Mouse (Mus musculus): ENCODE results near the gene Rab38.

Rab38 gene

DNA sequence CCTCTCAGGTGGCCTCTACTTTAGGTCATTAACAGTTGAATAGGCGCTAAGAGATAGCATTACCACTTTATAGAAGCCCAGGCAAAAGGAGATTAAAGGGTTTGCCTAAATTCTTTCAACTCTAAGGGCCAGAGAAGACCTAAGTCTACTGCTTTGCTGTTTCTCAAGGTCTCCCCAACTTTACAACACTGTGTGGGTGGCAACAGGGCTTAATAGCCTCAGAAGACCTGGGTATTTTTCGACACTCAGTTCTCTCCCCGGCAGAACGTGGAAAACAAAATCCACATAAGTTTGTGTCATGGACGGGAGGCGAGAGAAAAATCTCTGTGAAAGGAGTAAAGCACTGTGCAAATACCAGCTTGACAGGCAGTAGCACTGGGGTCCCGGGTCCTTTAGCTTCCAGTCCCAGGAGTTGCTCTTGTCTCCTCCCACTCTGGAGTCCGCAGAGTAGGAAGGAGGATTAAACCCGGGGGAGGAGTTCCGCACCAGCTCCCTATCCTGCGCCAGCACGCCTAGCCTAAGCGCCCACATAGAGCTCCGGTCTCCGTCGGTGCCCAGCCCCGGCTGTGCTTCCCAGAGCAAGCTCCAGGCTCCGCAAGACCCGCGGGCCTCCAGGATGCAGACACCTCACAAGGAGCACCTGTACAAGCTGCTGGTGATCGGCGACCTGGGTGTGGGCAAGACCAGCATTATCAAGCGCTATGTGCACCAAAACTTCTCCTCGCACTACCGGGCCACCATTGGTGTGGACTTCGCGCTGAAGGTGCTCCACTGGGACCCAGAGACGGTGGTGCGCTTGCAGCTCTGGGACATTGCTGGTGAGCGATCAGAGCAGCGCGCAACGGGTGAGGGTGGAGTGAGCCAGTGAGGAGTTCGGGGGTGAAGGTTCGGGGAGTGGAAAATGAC is at the start of gene Rab38:
TSS of gene Rab38 (plus strand) at position 488 of the 906 bp plus-strand sequence.
- peak; percentile 54 for DNase-seq

- peak; percentile 13 for DNase-seq
Measured at GRCm38 (mm10) chr7:88394568-88394967, 35.5 kb upstream of the Rab38 start.

DNA sequence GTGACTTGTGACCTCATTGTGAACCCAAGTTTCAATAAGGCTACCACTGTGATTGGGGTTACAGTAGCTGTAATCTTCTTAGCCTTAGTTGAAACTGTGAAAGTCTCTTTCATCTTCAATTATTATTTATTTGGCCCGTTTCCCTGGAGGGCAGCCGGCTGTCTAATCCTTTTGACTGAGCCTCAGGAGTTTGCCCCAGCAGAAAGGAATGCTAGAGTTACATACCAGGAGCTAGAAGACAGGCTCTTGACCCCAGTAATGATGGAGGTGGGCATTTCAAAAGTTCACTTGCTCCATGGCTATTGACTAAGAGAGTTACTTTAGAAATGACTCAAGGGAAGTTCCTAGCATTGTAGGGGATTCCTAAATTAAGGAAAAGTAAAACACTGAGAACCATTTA is 34.3 kb upstream of the Rab38 start:
- DNase-seq: peak; percentile 4

GRCm38 (mm10) chr7:88405311-88405710 is 24.8 kb upstream of the Rab38 start:
- DNase-seq: no peak

DNA sequence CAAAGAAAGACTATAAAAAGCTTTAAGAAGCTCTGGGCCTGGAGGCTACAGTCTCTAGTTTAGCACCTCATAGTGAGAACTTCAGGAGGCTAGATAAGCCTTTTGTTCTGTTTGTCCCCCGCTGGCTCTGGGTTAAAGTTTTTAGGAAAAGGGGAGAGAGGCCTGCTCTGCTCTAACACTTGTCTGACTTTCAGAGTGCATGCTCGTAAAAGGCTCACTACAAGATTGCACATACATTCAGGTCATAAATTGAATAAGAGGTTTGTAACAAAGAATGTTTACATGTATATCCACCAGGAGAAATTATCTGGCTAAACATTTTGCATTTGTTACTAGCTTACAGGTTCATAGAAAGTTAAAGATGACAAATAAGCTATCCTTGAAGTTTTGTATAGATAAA is 23.6 kb upstream of the Rab38 start:
- DNase-seq: no peak

GRCm38 (mm10) chr7:88421821-88422220 is 8.3 kb upstream of the Rab38 start:
- DNase-seq: no peak

DNA sequence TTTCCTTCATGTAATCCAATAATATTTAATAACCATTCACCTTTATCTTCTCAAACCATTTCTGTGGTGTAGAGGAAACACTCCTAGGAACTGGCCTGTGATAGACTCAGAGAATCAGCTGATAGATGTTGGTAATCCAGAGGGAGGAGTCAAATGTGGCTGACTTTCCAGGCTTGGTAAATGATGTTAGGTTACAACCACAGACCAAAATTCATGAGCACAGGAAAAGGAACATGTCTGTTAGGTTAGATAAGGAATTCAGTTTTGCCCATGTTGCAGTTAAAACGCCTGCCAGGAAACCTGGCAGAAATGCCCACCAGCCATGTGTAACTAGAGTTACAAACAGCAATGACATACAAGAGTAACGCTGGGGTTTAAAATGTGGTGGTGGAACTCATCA is 6.2 kb upstream of the Rab38 start:
- DNase-seq: no peak

DNA sequence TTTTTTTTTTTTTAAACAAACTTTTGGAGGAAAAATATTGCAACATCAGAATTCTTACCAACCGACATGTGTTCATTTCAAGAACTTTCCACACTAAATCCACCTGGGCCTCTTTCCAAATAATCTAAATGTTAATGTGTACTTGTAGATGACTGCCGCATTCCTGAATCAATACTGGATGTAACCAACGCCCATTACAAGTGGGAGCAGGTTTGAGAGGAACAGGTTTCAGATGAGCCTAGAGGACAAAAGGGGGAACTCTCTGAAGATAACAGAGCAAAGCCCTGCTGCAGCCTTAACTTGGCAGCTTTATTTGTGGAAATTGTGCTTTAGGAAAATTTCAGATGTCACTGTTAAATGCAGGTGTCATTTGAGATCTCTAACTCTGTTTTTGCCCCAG is 4.3 kb upstream of the Rab38 start:
- DNase-seq: no peak

DNA sequence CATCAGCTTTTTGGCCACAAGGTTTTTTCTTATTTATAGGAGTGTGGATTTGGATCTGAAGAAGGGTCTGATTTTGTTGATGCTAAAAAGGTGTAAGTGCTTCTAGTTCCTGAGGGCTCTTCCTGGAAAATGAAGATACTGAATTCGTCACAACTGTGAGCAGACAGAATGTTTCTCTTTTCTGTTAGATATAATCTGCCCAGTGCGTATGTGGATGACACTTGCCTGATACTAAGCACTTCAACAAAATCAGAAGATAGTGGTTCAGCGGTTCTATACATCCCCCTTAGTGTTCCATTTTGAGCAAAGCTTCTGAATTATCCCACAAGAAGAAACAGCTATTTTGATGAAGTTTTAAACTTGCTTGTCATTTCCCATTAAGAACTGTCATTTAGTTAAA is 2.6 kb upstream of the Rab38 start:
- DNase-seq: no peak

DNA sequence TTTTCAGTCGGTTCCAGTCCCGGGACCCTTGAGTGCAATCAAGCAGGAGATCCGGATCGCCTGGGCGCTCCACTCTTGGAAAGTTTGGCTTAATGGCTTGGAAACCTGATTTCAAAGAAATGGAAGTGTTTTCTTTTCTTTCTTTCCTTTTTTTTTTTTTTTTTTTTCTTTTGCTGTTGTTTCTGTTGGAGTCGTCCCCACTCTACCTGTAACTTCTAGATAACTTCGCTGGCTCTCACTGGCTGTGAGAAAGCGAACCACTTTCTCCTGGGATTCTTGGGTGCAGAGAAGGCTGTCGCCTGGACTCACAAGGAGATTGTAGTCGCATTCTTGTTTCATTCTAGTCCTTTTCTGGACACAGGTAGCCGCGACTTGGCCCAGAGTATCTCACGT is 615 bp downstream of the Rab38 start:
- no peak for DNase-seq

DNA sequence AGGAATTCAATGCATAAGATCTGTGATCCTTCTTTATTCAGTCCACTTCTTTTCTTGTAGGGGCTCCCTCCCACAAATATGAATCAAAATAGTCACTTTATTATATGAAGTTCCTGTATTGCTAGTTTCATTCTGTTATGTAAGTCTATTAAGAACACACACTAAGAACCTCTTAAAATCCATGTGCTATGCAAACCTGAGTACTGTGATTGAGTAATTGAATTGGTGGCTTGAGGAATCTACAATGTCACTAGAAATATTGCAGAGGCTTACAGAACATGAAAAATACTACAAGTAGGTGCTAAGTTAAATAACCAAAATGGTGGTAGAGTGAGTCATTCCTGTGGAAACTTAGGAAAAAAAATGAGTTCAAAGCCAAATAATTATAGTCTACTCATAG is 10.2 kb downstream of the Rab38 start:
- no peak for DNase-seq

- no peak for DNase-seq
Measured at GRCm38 (mm10) chr7:88442649-88443048, 12.6 kb downstream of the Rab38 start.

- no peak for DNase-seq
Measured at GRCm38 (mm10) chr7:88443435-88443834, 13.4 kb downstream of the Rab38 start.

DNA sequence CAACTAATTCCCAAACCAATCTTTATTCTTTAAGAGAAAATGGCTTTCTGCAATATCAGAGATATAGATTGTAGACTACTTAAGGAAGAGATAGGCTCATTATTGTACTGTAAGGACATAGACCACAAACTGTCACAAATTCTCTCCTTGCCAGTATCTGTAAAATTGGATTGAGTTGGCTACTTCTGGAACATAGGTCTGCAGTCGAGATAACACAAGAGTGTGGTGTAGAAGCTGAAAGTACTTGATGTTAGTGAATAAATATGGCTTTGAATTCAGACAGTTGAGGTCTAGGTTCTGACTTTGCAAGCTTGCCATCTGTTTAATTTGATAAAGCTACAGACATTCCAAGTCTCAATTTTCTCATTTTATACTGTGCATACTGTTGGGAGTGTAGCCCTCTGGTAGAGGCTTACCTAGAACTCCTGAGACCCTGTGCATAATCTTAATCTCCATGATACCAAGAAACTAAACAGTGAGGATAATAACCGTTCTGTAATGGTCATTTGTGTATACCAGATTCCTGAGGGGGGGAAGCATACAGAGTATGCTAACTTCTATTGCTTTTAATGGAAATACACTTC is 15.3 kb downstream of the Rab38 start:
- DNase-seq: no peak

DNA sequence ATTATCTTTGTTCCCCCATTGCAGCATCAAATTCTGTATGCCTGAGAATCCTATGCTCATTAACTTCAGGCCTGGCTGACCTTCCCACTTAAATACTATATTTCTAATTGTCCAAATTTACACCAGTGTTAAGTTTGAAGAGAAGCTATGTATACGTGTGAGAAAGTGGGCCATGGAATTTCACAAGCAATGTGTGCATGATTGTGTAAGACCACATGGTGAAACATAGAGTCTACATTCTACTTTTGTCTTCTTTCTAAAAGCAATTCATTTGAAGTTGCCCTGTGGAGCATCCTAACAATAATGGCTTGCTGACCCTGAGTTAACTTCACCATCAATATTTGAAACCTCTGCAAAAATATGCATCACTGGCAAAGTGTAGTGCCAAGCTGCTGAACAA is 23.2 kb downstream of the Rab38 start:
- DNase-seq: no peak

DNA sequence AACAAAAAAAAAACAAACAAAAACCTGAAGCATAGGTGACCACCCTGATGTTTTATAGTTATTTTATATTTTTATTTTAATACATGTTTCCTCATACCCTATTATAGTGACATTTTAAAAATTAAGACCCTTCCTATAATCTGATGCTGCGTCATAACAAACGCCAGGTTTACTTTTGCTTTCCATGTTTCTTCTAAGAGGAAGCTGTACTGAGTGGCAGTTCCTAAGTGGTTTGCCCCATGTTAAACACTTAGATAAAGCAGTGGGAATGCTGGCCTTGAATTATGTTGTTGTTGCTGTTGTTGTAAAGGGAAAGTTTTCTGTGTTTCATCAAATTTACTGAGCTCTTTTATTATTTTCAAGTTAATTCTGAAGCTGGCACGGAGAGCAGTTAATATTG is 27.8 kb downstream of the Rab38 start:
- no peak for DNase-seq

DNA sequence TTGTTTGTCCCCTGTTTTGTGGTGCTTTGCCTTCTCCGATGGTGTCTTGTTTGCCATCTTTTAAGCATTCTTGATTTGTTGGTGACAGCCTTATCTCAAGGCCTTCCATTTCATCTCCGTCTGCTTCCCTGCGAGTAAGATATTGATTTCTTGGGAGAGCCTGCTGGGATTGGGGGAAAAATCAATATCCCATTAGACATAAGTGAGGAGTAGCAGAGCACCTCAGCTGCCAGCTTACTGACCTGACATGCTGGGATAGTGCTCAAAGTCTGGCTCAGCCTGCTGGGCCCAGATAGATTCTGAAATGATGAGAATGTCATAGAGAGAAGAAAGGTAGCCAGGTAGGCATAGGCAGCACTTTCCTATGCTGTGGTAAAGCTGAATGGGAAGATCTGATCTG is 37.7 kb downstream of the Rab38 start:
- DNase-seq: no peak

DNA sequence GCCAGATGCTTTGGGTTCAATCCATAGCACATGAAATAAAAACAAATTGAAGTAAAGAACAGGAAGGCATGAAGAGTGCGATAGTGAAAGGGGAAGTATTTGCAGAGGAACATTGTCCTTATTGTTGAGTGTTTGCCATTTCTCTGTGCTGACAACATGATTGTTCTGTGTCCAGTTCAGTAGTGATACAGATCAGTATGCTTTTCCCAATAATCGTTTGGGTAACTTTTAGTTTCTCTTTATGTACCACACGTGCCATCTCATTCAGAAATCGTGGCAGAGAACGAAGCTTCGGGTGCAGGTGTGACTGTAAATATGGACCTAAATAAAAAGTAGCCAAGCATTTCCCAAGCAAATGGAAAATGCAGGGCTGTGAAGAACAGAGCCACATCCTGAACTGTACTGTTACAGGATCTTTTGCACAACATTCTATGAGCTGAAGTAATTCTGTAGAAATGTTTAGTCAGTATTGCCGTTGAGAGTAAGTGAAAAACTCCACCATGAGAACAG is 52.1 kb downstream of the Rab38 start:
- DNase-seq: no peak

DNA sequence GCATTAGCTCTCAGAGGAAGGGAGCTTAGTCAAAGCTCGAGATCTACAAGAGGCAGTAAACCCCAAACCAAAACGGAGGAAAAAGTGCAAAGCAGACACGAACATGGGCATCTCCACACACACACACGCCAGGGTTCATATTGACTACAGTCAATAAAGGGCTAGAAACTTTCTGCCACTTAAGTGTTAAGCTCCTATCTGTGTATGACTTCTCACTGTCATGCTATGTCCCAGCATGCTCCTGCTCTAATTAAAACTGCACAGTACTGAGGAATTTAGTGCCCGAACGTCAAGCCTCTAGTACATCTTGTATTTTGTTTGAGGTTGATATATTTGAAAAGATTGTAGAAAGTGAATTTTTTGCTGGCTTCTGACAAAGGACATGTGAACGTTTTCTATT is 52.6 kb downstream of the Rab38 start:
- DNase-seq: no peak

GRCm38 (mm10) chr7:88491020-88491419 is 60.9 kb downstream of the Rab38 start:
- no peak for DNase-seq

DNA sequence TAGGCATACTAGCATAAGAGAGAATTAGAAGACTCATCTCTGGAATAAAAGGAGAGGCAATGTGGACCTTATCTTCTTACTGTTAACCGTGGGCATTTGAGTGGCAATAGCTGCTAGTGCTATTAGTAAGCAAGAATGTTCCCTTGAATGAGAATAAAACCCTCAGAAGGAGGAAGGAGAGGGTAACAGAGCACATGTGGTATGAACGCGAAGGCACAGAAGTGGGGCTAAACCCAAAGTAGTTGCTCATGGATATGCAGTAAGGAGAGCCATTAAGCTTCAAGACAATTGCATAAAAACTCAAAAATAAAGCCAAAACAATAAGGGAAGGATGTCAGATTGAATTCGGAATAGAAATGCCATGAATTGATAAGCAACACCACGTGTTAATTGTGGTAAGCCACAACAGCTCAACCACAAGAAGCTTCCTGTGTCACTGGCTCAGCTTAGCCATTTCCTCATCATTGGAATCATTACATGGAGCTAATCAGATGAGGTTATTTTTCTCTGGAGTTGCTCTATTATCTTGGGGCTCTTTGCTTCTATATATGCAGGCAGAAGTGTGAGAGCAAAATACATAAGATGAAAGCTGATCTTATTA is 72.2 kb downstream of the Rab38 start:
- DNase-seq: no peak

GRCm38 (mm10) chr7:88509748-88510147 is 79.7 kb downstream of the Rab38 start:
- DNase-seq: no peak

DNA sequence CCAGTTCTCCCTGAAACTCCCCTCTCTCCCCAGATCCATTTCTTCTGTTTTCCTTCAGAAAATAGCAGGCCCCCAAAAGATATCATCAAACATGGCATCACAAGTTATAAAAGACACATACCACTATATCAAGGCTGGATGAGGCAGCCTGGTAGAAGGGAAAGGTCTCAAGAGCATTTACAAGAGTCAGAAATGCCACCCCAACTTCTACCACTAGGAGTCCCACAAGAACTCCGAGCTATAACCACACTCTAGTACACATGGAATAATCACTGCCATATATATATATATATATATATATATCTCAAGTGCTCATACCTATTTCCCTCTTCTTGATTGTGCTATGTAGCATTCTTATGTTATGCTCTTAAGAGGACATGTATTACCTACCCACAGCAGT is 92.4 kb downstream of the Rab38 start:
- DNase-seq: no peak

GRCm38 (mm10) chr7:88527100-88527671 is 97.1 kb downstream of the Rab38 start:
- DNase-seq: no peak
